Mouse (Mus musculus) lung, postnatal 10 days (tissue): ENCODE data around the gene Loxl1.

Experiments
- DNase-seq: peaks from one replicate; pipeline ENCODE4 v3.0.0; 2021

The Loxl1 gene

GRCm38 (mm10) chr9:58311191-58311910, 1.6 kb downstream of the Loxl1 start:
- DNase-seq: peak; percentile 64

GRCm38 (mm10) chr9:58310043-58310660, 2.8 kb downstream of the Loxl1 start:
- DNase-seq: peak; percentile 72

GRCm38 (mm10) chr9:58308395-58308794, 4.6 kb downstream of the Loxl1 start:
- peak; percentile 87 for DNase-seq

GRCm38 (mm10) chr9:58305686-58306085, 7.3 kb downstream of the Loxl1 start:
- no peak for DNase-seq

GRCm38 (mm10) chr9:58303599-58304271, 9.3 kb downstream of the Loxl1 start:
- DNase-seq: peak; percentile 70

- DNase-seq: no peak
These were observed 9.9 kb downstream of the Loxl1 start for GRCm38 (mm10) chr9:58303115-58303514.

GRCm38 (mm10) chr9:58299356-58299799, 13.6 kb downstream of the Loxl1 start:
- peak; percentile 64 for DNase-seq

GRCm38 (mm10) chr9:58297961-58298477, 15.0 kb downstream of the Loxl1 start:
- DNase-seq: no peak

- DNase-seq: no peak
These were observed 15.9 kb downstream of the Loxl1 start for GRCm38 (mm10) chr9:58297065-58297464.

GRCm38 (mm10) chr9:58295766-58296361, 17.1 kb downstream of the Loxl1 start:
- peak; percentile 85 for DNase-seq

- DNase-seq: no peak
These were observed 17.6 kb downstream of the Loxl1 start for GRCm38 (mm10) chr9:58295345-58295744.

- DNase-seq: no peak
These were observed 18.5 kb downstream of the Loxl1 start for GRCm38 (mm10) chr9:58294527-58294926.

- DNase-seq: no peak
These were observed 23.1 kb downstream of the Loxl1 start for GRCm38 (mm10) chr9:58289901-58290300.

GRCm38 (mm10) chr9:58289090-58289489, 23.9 kb downstream of the Loxl1 start:
- no peak for DNase-seq

GRCm38 (mm10) chr9:58283431-58283830, 29.6 kb downstream of the Loxl1 start:
- DNase-seq: peak; percentile 48

GRCm38 (mm10) chr9:58281597-58281996, 31.4 kb downstream of the Loxl1 start:
- peak; percentile 55 for DNase-seq

- DNase-seq: peak; percentile 92
These were observed 32.5 kb downstream of the Loxl1 start for GRCm38 (mm10) chr9:58280259-58281109.

GRCm38 (mm10) chr9:58279780-58280179, 33.2 kb downstream of the Loxl1 start:
- no peak for DNase-seq

GRCm38 (mm10) chr9:58278821-58279723, 33.9 kb downstream of the Loxl1 start:
- DNase-seq: no peak

- DNase-seq: no peak
These were observed 34.7 kb downstream of the Loxl1 start for GRCm38 (mm10) chr9:58278313-58278712.

- DNase-seq: no peak
These were observed 36.6 kb downstream of the Loxl1 start for GRCm38 (mm10) chr9:58276346-58276745.
